Mouse (Mus musculus) intestine, embryonic 16.5 days (tissue): ENCODE data around the gene Opcml. TPM values are rescaled to one million over a fixed set of nuclear protein-coding genes. Genes with fewer than 3 reads are reported as not detected.

Experiments
- ATAC-seq: fragments of 200-750 bp; cut with Nextera tagmentation; 2 replicates; pipeline ENCODE4 v1.8.0; 2017; ENCODE audit warnings: moderate TSS enrichment, moderate library complexity
- H3K27ac ChIP-seq: fragments of 300-500 bp; sonication (generic); 2 replicates; pipeline ENCODE4 v1.5.1; 2014; ENCODE audit warnings: mild to moderate bottlenecking, low read length
- H3K27me3 ChIP-seq: fragments of 300-500 bp; sonication (generic); replicated peaks from 2 replicates; pipeline ENCODE4 v1.6.1; 2014; ENCODE audit warnings: low read length, control low read depth, mixed read lengths; ENCODE audit not compliant: control insufficient read depth, insufficient read depth
- H3K36me3 ChIP-seq: fragments of 300-500 bp; sonication (generic); 2 replicates; pipeline ENCODE4 v1.6.1; 2014; ENCODE audit warnings: low read length, control low read depth; ENCODE audit not compliant: control insufficient read depth, insufficient read depth
- H3K4me1 ChIP-seq: fragments of 300-500 bp; sonication (generic); 2 replicates; pipeline ENCODE4 v1.6.1; 2014; ENCODE audit warnings: low read length, control low read depth, mixed read lengths; ENCODE audit not compliant: control insufficient read depth, insufficient read depth
- H3K4me2 ChIP-seq: fragments of 300-500 bp; sonication (generic); 2 replicates; pipeline ENCODE4 v1.6.1; 2014; ENCODE audit warnings: low read depth, low read length, control low read depth
- H3K4me3 ChIP-seq: fragments of 300-500 bp; sonication (generic); 2 replicates; pipeline ENCODE4 v1.5.1; 2014; ENCODE audit warnings: mild to moderate bottlenecking, low read length
- H3K9ac ChIP-seq: fragments of 300-500 bp; sonication (generic); 2 replicates; pipeline ENCODE4 v1.6.1; 2014; ENCODE audit warnings: low read depth, low read length
- H3K9me3 ChIP-seq: fragments of 300-500 bp; sonication (generic); 2 replicates; pipeline ENCODE4 v1.6.1; 2016; ENCODE audit warnings: low read length, control low read depth; ENCODE audit not compliant: control insufficient read depth
- WGBS: fragments of 180-500 bp; shearing (Covaris S2); extraction: QIAGEN DNeasy Blood & Tissue Kit; methylation state at CpG from one replicate; pipeline ENCODE4 v1.1.7; 2014; 5-methylcytosine and 5-hydroxymethylcytosine counted together
- polyA plus RNA-seq: library from polyadenylated mRNA; unstranded; fragments of >200 nt; fragmentation: Nextera tagmentation; extraction: Ambion mirVana; gene quantifications from 2 replicates; pipeline ENCODE4 v1.2.1, GENCODE M21; 2015

The Opcml gene
- polyA plus RNA-seq, 1 experiment from 2014 or later, result 3.1 TPM

DNA sequence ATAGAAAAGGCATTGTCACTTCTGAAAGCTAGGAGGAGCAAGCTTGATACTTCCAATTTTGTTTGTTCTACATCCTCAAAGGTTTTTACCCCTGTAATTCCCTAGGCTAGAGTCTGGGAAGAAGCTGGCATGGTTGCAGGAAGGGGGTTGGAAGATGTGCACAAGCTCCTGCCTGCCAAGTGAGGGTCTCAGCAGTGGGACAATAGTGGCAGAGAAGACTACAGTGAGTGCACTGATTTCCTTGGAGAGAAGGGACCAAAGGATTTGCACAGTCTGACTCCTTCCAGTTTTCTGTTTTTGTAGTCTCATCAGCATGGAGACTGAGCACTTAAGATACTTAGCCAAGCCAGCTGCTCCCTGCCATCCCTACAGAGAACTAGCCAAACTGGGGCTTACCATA, 177.7 kb downstream of the Opcml start:
- no peaks in the 10 kb centered on the region for H3K9me3 ChIP-seq
- no peaks in the 10 kb centered on the region for H3K27me3 ChIP-seq
- no peak overlapping the region for H3K4me3 ChIP-seq
- no peak overlapping the region for H3K27ac ChIP-seq
- no peak overlapping the region for H3K4me2 ChIP-seq
- H3K4me1 ChIP-seq, result no peaks in the 10 kb centered on the region
- H3K36me3 ChIP-seq, result no peaks in the 10 kb centered on the region
- H3K9ac ChIP-seq, result no peak overlapping the region
- no peak for ATAC-seq

DNA sequence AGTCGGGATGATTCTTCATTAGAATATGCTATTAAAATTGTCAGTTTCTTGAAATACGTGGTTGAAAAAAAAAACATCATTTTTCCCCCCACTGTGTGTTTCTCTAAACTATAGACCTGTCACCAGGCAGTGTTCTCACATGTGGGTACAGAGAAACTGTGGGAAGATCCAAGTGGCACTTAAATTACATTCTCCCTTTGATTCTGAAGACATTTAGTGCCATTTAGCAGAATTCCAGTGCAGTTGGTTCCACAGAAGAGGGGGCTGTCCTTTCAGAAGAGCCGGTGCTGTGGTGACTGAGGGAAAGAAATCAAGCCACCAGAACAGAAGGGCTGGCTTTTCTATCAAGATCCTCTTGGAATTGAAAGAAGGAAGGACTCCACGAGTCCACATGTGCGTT, 181.7 kb downstream of the Opcml start:
- Histone ChIP-seq H3K9ac (no peak overlapping the region), H3K4me3 (no peak overlapping the region), H3K27ac (no peak overlapping the region), H3K4me2 (no peak overlapping the region), H3K4me1 (no peaks in the 10 kb centered on the region), H3K27me3 (no peaks in the 10 kb centered on the region), H3K9me3 (no peaks in the 10 kb centered on the region), H3K36me3 (no peaks in the 10 kb centered on the region)
- ATAC-seq, result no peak
- WGBS, result 78% methylated on average over 5 of the region's 5 CpGs

DNA sequence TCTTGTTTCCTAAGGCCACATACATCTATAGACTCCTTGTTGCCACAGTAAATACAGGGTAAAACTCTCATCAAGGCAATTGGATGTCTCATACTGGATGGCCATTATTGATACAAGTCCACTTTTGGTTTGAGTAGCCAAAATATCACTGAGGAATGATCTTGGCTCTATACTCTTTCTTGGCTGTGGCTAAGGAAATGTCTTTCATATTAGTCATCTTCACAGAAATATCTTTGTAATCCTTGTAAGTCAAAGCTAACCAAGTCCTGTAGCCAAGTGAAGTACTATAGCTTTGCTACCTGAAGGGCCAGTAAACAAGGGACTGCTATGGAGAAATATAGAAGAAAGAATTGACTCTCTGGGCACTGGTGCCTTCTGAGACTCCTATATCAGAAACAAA, 192.0 kb downstream of the Opcml start:
- H3K27me3 ChIP-seq, result no peaks in the 10 kb centered on the region
- ATAC-seq, result no peak
- H3K4me2 ChIP-seq, result no peak overlapping the region
- H3K9me3 ChIP-seq, result no peaks in the 10 kb centered on the region
- H3K4me3 ChIP-seq, result no peak overlapping the region
- no peak overlapping the region for H3K9ac ChIP-seq
- H3K4me1 ChIP-seq, result no peaks in the 10 kb centered on the region
- no peaks in the 10 kb centered on the region for H3K36me3 ChIP-seq
- H3K27ac ChIP-seq, result no peak overlapping the region

DNA sequence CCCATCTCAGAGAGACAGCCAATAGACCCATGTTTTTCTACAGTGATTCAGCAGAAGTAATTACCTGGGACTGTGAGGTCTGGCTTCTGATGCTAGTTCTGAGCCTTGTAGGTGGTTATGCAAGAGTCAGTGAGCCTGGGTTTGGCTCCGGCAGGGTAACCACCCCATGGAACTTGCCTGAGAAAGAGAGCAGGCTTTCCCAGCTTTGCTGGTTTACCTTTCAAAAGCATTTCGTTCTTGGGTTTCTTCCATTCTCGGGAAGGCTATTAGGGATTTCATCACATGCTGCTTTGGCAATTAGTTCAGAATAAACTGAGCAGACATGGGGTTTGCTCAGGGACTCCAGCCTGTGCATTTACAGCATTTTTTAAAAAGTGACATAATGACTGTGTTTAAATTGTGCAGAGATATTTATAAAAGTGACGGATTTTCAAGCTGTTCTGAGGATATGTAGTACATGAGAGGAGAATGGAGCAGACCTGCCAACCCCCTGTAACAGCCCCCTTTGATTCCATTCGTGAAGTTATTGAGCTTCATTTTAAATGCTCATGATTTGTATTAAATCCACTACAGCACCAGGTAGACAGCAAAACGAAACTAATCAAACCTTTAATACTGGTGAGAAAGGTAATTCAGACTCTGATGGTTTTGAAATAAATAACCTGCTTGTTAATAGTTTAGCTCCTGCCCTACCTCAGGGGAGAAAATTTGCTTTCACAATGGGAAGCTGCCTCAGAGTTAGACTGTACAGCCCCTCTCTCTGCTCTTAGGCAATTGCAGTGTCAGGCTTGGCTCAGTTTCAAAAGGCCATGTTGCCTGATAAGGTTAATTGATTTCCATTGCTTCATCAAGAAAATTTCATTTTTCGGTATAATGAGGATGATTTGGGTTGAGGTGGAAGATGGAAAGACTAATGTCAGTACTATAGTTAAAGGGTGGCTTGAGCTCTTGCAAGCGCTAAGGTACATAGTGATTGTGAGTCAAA, 196.3 kb downstream of the Opcml start:
- H3K4me1 ChIP-seq, result no peaks in the 10 kb centered on the region
- H3K4me3 ChIP-seq, result no peak overlapping the region
- no peak for ATAC-seq
- H3K36me3 ChIP-seq, result no peaks in the 10 kb centered on the region
- WGBS, result 74% methylated on average over 8 of the region's 8 CpGs
- H3K27ac ChIP-seq, result no peak overlapping the region
- no peaks in the 10 kb centered on the region for H3K27me3 ChIP-seq
- H3K9me3 ChIP-seq, result no peaks in the 10 kb centered on the region
- no peak overlapping the region for H3K9ac ChIP-seq
- H3K4me2 ChIP-seq, result no peak overlapping the region

DNA sequence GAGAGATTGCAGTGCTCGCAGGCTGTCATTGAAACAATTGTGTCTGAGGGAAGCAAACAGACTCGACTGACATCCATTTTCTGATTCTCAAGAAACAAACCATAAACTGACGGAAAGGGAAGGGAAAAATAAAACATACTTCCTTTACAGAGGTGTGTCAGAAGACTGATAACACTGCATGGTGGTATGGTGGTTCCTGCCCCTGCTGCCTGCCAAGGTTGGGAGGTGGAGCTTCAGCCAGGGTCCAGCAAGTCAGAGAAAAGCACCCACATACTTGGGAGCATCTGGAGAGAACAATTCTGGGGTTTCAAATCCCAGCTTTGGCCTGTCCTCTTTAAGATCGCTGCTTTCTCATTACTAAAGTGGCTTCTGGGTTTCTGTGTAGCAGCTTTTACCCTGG, 201.0 kb downstream of the Opcml start:
- WGBS, result 75% methylated on average over 4 of the region's 4 CpGs

DNA sequence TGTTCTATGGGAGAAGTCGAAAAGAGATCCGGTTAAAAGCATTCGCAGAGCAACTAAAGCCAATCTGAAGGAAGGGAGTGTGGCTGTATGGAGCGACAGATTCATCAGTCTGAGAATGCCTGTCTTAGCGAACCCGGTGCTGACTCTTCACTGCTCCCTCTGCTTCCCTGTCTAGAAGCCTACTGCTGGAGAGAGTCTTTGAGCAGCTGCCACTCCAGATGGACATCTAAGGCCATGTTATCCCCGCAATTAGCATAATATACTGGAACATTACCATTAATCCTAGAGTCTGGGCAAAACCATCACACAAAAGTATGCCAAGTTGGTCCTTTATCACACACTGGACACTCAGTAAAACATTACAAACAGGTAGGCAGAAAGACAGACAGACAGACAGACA, 206.0 kb downstream of the Opcml start:
- Histone ChIP-seq H3K4me2 (no peak overlapping the region), H3K4me3 (no peak overlapping the region), H3K27ac (no peak overlapping the region), H3K36me3 (no peaks in the 10 kb centered on the region), H3K27me3 (no peaks in the 10 kb centered on the region), H3K9me3 (no peaks in the 10 kb centered on the region), H3K4me1 (no peaks in the 10 kb centered on the region), H3K9ac (no peak overlapping the region)
- no peak for ATAC-seq
- WGBS, result 87% methylated on average over 7 of the region's 7 CpGs

More for the DNA sequence above, 201.0 kb downstream of the Opcml start:
- Histone ChIP-seq H3K4me3 (no peak overlapping the region), H3K36me3 (no peaks in the 10 kb centered on the region), H3K9ac (no peak overlapping the region), H3K27ac (no peak overlapping the region), H3K27me3 (no peaks in the 10 kb centered on the region), H3K9me3 (no peaks in the 10 kb centered on the region), H3K4me2 (no peak overlapping the region), H3K4me1 (no peaks in the 10 kb centered on the region)
- ATAC-seq, result no peak

DNA sequence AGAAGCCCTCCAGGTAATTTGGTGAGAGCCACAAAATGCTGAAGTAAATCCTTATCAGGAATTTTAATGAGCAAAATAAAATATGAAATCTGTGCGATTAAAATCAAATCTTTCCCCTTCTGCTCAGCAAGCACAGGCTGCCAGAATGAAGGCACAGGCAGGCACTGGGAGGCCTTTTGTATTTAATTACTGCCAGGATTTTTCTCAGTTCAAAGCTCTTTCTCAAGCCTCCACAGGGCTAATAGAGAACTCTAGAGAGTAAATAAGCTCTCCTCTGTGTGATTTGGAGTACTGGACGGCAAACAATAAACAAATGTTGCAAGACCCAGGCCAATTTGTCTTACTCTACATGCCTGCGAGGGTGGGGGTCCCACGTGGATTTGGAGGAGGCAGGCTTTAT, 208.2 kb downstream of the Opcml start:
- H3K9me3 ChIP-seq, result no peaks in the 10 kb centered on the region
- no peak for ATAC-seq
- no peaks in the 10 kb centered on the region for H3K36me3 ChIP-seq
- 48% methylated on average over 4 of the region's 4 CpGs for WGBS
- H3K27ac ChIP-seq, result no peak overlapping the region
- no peaks in the 10 kb centered on the region for H3K4me1 ChIP-seq
- H3K4me3 ChIP-seq, result no peak overlapping the region
- H3K4me2 ChIP-seq, result no peak overlapping the region
- H3K9ac ChIP-seq, result no peak overlapping the region
- H3K27me3 ChIP-seq, result no peaks in the 10 kb centered on the region

DNA sequence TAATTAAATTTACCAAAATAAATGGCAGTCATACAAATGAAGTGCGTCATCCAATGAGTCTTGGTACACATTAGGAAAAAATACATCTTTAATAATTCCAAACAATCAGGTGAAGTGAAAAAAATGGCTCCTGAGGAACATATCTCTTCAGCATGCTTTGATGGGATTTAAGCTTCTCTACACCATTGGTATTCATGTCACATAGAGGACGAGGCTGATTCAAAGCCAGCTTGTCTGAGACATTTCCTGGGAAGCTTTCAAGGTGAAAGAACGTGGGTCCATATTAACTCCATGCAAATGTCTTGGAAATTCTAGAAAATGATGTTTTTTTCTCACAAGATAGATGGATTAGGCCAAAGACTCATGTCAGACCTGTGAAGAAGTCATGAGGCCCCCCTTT, 212.6 kb downstream of the Opcml start:
- no peak overlapping the region for H3K9ac ChIP-seq
- no peak overlapping the region for H3K27ac ChIP-seq
- no peaks in the 10 kb centered on the region for H3K9me3 ChIP-seq
- H3K4me1 ChIP-seq, result no peaks in the 10 kb centered on the region
- no peaks in the 10 kb centered on the region for H3K36me3 ChIP-seq
- H3K4me3 ChIP-seq, result no peak overlapping the region
- 78% methylated on average over 3 of the region's 3 CpGs for WGBS
- no peak overlapping the region for H3K4me2 ChIP-seq
- no peaks in the 10 kb centered on the region for H3K27me3 ChIP-seq
- no peak for ATAC-seq

DNA sequence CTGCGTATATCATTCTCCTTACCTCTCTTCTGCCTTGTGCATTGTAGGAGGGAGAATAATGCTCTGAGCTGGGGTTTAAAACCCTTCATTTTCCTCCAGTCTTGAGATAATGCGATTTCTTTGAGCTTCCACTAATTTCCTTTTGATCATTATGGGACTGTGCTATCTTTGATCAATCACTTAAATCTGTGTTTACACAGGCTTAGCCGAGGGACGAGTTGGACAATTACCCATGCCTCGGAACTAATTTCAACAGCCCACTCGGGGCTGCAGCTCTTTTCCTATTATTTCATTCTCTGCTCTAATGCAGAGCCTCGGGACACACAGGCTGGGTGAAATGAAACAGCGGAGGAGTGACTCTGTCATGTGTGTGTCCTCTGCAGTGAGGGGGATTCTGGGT, 220.9 kb downstream of the Opcml start:
- no peak for ATAC-seq
- Histone ChIP-seq H3K27me3 (no peaks in the 10 kb centered on the region), H3K4me1 (no peaks in the 10 kb centered on the region), H3K9ac (no peak overlapping the region), H3K36me3 (no peaks in the 10 kb centered on the region), H3K9me3 (no peaks in the 10 kb centered on the region), H3K27ac (no peak overlapping the region), H3K4me2 (no peak overlapping the region), H3K4me3 (no peak overlapping the region)
- WGBS, result 42% methylated on average over 8 of the region's 8 CpGs

DNA sequence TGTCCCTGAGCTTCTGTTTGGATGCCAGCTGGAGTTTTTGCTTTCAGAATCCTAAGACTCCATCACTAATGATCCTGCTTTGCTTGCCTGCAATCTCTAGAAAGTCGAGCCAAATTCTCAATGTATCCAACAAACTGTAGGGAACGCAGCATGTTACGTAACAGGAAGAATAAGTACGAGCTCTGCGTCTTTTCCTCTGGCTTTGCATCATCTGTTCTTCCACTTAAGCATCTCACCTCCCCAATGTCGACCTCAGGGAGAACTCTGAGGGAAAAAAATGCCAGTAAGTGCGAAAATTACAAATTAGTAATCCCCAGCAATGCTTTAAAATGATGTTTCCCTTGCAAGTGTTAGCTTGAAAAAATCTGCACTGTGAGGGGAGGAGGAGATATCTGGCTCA, 222.1 kb downstream of the Opcml start:
- no peak overlapping the region for H3K27ac ChIP-seq
- no peaks in the 10 kb centered on the region for H3K36me3 ChIP-seq
- no peaks in the 10 kb centered on the region for H3K4me1 ChIP-seq
- H3K9ac ChIP-seq, result no peak overlapping the region
- no peak overlapping the region for H3K4me2 ChIP-seq
- no peaks in the 10 kb centered on the region for H3K27me3 ChIP-seq
- H3K9me3 ChIP-seq, result no peaks in the 10 kb centered on the region
- ATAC-seq, result no peak
- no peak overlapping the region for H3K4me3 ChIP-seq
- WGBS, result 61% methylated on average over 7 of the region's 7 CpGs
